Mouse (Mus musculus): ENCODE data around the gene Mcf2l. TPM values are rescaled to one million over a fixed set of nuclear protein-coding genes. Genes with fewer than 3 reads are reported as not detected.
A peak's percentile ranks its signal among the peaks of the same experiment; 100 is the strongest.

The Mcf2l gene
- polyA plus RNA-seq, 1 experiment from 2014 or later = 163 TPM

DNA sequence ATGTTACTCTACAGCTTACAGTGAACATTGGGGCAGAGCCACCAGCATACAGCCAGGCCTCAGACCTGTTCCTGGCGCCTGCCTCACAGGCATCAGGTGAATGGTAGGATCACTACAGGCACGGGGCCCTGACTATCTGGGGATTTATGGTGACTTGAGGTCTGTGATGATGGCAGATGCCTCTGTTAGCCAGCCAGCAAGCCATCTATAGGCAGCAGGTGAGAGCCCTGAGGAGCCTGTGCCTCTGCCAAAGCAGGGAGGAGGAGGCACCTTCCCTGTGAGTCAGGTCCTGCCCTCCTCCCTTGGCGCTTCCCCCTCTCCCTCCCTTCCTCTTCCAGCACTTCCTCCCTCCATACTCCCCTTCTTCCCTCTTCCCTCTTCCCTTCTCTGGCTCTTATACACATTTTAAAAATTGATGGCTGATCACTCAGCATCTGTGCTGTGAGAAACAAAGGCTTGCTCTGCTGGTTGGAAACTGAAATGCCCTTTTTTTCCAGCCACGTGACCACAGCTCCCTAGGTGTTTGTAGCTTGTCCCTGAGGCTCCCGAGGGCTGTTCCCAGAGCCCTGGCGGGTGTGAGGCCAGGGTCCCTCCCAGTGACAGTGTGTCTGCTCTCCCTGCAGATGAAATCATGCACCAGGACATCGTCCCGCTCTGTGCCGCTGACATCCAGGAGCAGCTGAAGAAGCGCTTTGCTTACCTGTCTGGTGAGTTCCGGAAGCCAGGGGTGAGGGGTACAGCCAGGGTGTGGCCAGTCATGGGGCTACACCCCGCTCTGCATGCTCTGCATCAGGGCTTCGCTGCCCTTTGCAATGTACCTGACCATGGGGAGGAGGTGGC lies 89.2 kb downstream of the Mcf2l start:
- H3K4me2 ChIP-seq (ENCODE audit: low read length) = no peak overlapping the region
- H3K9ac ChIP-seq (replicated peaks; ENCODE audit: low read depth, low read length) = no peak overlapping the region
- no peak for ATAC-seq
- no peak overlapping the region for H3K4me3 ChIP-seq (replicated peaks; ENCODE audit: low read length)
- H3K27me3 ChIP-seq (replicated peaks; ENCODE audit: control insufficient read depth, insufficient read depth, low read length) = no peaks in the 10 kb centered on the region
- H3K27ac ChIP-seq (ENCODE audit: low read length) = no peak overlapping the region
- H3K4me1 ChIP-seq (replicated peaks; ENCODE audit: control insufficient read depth, insufficient read depth, low read length) = peaks cover 14% of the 10 kb centered on the region; the same call in 1 of the 2 replicates
- 67% methylated on average over 12 of the region's 13 CpGs for WGBS
- no peaks in the 10 kb centered on the region for H3K9me3 ChIP-seq (ENCODE audit: control insufficient read depth, low read length)
- H3K36me3 ChIP-seq (ENCODE audit: control insufficient read depth, insufficient read depth) = peaks cover 18% of the 10 kb centered on the region

DNA sequence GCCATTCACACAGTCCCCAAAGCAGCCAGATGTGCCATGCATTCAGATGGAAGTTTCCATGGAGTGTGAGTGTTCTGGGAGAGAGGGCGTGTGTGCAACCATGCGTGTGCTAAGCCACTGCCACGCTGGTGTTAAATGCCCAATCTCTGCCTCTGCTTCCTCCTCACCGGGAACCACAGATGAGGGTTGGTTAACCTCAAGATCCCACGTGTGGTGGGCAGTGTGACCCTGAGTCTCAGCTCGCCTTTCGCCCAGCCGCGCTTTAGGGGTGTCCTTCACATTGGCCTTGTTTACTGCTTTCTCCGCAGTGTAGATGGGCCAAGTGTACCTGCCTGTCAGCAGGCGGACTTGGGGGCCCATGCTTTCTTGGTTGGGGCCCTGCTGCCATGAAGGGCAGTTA lies 102.7 kb downstream of the Mcf2l start:
- Histone ChIP-seq H3K27ac (ENCODE audit: low read length) (no peak overlapping the region), H3K36me3 (ENCODE audit: control insufficient read depth, insufficient read depth) (peaks cover 13% of the 10 kb centered on the region), H3K4me2 (ENCODE audit: low read length) (no peak overlapping the region), H3K27me3 (replicated peaks; ENCODE audit: control insufficient read depth, insufficient read depth, low read length) (no peaks in the 10 kb centered on the region), H3K9me3 (ENCODE audit: control insufficient read depth, low read length) (peaks cover under 1% of the 10 kb centered on the region; the same call in 1 of the 2 replicates), H3K9ac (replicated peaks; ENCODE audit: low read depth, low read length) (no peak overlapping the region), H3K4me3 (replicated peaks; ENCODE audit: low read length) (no peak overlapping the region), H3K4me1 (replicated peaks; ENCODE audit: control insufficient read depth, insufficient read depth, low read length) (no peaks in the 10 kb centered on the region)
- ATAC-seq = no peak
- WGBS = 83% methylated on average over 11 of the region's 11 CpGs

DNA sequence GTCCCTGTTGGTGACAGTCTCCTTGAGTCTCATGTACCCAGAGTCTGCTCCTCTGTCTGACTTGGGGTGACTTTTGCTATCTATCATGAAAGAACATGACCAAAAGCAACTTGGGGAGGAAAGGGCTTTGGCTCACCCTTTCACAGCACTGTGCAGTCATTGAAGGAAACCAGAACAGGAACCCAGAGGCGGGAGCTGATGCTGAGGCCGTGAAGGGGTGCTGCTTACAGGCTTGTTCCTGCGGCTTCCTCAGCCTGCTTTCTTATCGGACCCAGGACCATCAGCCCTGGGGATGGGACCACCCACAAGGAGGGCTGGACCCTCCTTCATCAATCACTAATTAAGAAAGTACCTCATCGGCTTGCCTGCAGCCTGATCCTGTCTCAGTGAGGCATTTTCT lies 103.1 kb downstream of the Mcf2l start:
- H3K4me3 ChIP-seq (replicated peaks; ENCODE audit: low read length) = no peak overlapping the region
- H3K4me2 ChIP-seq (ENCODE audit: low read length) = no peak overlapping the region
- H3K27ac ChIP-seq (ENCODE audit: low read length) = no peak overlapping the region
- H3K9me3 ChIP-seq (ENCODE audit: control insufficient read depth, low read length) = peaks cover 4% of the 10 kb centered on the region; the same call in 1 of the 2 replicates
- no peaks in the 10 kb centered on the region for H3K4me1 ChIP-seq (replicated peaks; ENCODE audit: control insufficient read depth, insufficient read depth, low read length)
- 74% methylated on average over 5 of the region's 5 CpGs for WGBS
- H3K36me3 ChIP-seq (ENCODE audit: control insufficient read depth, insufficient read depth) = peaks cover 13% of the 10 kb centered on the region
- H3K27me3 ChIP-seq (replicated peaks; ENCODE audit: control insufficient read depth, insufficient read depth, low read length) = no peaks in the 10 kb centered on the region
- no peak overlapping the region for H3K9ac ChIP-seq (replicated peaks; ENCODE audit: low read depth, low read length)
- no peak for ATAC-seq

DNA sequence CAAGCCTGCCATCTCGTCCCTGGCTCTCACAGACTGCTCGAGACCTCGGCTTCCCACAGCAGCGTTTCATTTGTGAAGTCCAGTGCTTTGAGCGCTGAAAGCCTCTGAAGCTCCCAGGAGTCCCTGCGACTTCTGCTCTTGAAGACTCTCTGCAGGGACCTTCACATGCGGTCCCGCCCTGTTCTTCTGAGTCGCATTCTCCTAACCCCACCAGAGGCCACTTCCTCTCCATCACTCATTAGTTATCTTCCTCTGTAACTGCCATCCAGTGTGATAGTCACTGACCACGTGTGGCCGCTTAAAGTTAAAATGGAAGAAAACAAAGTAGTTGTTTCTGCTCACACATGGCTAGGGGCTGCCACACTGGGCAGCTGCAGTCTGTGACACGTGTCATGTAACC lies 103.7 kb downstream of the Mcf2l start:
- Histone ChIP-seq H3K9me3 (ENCODE audit: control insufficient read depth, low read length) (peaks cover 4% of the 10 kb centered on the region; the same call in 1 of the 2 replicates), H3K27me3 (replicated peaks; ENCODE audit: control insufficient read depth, insufficient read depth, low read length) (no peaks in the 10 kb centered on the region), H3K4me3 (replicated peaks; ENCODE audit: low read length) (no peak overlapping the region), H3K36me3 (ENCODE audit: control insufficient read depth, insufficient read depth) (peaks cover 19% of the 10 kb centered on the region), H3K27ac (ENCODE audit: low read length) (no peak overlapping the region), H3K9ac (replicated peaks; ENCODE audit: low read depth, low read length) (no peak overlapping the region), H3K4me1 (replicated peaks; ENCODE audit: control insufficient read depth, insufficient read depth, low read length) (no peaks in the 10 kb centered on the region), H3K4me2 (ENCODE audit: low read length) (no peak overlapping the region)
- WGBS = 88% methylated on average over 12 of the region's 12 CpGs
- ATAC-seq = no peak

DNA sequence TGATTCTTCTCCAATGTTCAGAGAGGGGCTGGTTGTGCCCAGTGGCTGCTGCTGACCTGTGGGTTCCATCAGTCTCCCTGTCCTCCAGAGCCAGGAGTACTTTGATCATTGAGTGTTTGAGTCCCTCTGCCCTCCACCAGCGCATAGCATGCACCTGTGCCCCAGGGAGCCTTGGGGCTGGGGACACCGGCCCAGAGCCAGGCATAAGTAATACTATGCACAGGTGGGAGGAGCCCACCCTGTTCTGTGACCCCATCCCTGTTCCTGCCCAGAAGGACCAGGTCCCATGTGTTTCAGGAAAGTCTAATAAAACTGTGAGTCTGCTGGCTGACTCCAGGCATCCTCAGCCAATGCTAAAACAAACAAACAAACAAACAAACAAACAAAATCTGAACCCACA lies 104.7 kb downstream of the Mcf2l start:
- Histone ChIP-seq H3K27me3 (replicated peaks; ENCODE audit: control insufficient read depth, insufficient read depth, low read length) (no peaks in the 10 kb centered on the region), H3K4me1 (replicated peaks; ENCODE audit: control insufficient read depth, insufficient read depth, low read length) (no peaks in the 10 kb centered on the region), H3K4me2 (ENCODE audit: low read length) (no peak overlapping the region), H3K27ac (ENCODE audit: low read length) (no peak overlapping the region), H3K36me3 (ENCODE audit: control insufficient read depth, insufficient read depth) (peaks cover 21% of the 10 kb centered on the region), H3K9me3 (ENCODE audit: control insufficient read depth, low read length) (peaks cover 4% of the 10 kb centered on the region; the same call in 1 of the 2 replicates), H3K9ac (replicated peaks; ENCODE audit: low read depth, low read length) (no peak overlapping the region), H3K4me3 (replicated peaks; ENCODE audit: low read length) (no peak overlapping the region)
- WGBS = 65% methylated on average over 2 of the region's 2 CpGs
- ATAC-seq = no peak

DNA sequence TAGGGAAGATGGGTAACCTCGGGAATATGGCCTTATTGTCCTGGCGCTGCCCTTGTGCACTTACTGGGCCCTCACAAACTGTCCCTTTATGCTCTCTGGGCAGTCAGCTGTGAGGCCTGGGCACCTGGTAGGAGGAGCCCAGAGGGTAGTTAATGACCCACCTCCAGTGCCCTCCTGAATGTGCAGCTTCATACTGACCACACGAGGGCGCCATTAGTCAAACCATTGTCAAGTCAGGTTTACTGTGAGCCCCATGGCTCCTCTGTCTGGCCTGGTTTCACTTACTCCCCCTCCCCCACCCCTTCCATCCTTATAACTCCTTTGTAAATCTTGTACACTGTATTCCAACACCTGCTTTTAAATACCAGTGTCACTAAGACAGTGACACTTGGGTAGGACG lies 105.1 kb downstream of the Mcf2l start:
- Histone ChIP-seq H3K27me3 (replicated peaks; ENCODE audit: control insufficient read depth, insufficient read depth, low read length) (no peaks in the 10 kb centered on the region), H3K27ac (ENCODE audit: low read length) (no peak overlapping the region), H3K9me3 (ENCODE audit: control insufficient read depth, low read length) (peaks cover 4% of the 10 kb centered on the region; the same call in 1 of the 2 replicates), H3K36me3 (ENCODE audit: control insufficient read depth, insufficient read depth) (peaks cover 18% of the 10 kb centered on the region), H3K4me1 (replicated peaks; ENCODE audit: control insufficient read depth, insufficient read depth, low read length) (no peaks in the 10 kb centered on the region), H3K4me3 (replicated peaks; ENCODE audit: low read length) (no peak overlapping the region), H3K9ac (replicated peaks; ENCODE audit: low read depth, low read length) (no peak overlapping the region), H3K4me2 (ENCODE audit: low read length) (no peak overlapping the region)
- WGBS = 33% methylated on average over 5 of the region's 5 CpGs
- peak; percentile 34 for ATAC-seq

DNA sequence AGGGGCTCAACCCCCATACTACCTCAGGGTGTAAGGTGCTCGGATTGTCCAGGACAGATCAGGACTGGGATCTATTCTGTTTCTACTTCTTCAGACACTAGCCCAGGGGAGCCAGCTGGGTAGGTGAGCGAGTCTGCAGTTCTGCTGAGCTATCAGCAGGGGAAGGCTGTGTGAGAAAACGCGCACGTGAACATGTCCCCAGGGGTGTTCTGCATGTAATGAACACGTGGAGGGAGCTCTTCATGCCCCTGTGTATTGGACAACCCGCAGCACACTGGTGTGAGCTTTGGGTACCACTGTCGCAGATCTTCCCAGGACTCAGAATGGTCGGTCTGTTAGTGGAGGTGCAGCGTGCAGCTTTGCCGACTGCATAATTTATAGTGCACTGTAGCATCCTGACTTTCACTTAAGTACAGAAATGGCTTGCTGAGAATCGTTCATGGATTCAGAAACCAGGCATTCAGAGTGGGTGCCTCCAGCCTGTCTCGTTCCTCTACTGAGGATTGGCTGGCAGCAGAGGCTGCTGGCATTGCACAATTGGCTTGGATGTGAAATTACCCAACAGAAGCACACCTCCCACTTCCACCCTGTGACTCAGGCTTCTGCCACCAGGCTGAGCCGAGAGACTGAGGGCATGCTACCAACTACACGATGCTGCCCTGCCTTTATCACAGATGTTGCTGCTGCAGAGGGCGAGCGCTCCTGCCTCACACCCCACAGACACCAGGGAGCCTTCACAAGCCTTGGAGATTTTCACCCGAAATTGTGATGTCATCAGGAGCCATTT lies 110.3 kb downstream of the Mcf2l start:
- Histone ChIP-seq H3K27me3 (replicated peaks; ENCODE audit: control insufficient read depth, insufficient read depth, low read length) (no peaks in the 10 kb centered on the region), H3K4me1 (replicated peaks; ENCODE audit: control insufficient read depth, insufficient read depth, low read length) (no peaks in the 10 kb centered on the region), H3K4me2 (ENCODE audit: low read length) (no peak overlapping the region), H3K9me3 (ENCODE audit: control insufficient read depth, low read length) (peaks cover 4% of the 10 kb centered on the region; the same call in 1 of the 2 replicates), H3K36me3 (ENCODE audit: control insufficient read depth, insufficient read depth) (peaks cover 14% of the 10 kb centered on the region), H3K4me3 (replicated peaks; ENCODE audit: low read length) (no peak overlapping the region), H3K9ac (replicated peaks; ENCODE audit: low read depth, low read length) (no peak overlapping the region), H3K27ac (ENCODE audit: low read length) (peak overlapping the region; percentile 33; the same call in 1 of the 2 replicates)
- peak; percentile 74 for ATAC-seq
- 80% methylated on average over 18 of the region's 18 CpGs for WGBS

DNA sequence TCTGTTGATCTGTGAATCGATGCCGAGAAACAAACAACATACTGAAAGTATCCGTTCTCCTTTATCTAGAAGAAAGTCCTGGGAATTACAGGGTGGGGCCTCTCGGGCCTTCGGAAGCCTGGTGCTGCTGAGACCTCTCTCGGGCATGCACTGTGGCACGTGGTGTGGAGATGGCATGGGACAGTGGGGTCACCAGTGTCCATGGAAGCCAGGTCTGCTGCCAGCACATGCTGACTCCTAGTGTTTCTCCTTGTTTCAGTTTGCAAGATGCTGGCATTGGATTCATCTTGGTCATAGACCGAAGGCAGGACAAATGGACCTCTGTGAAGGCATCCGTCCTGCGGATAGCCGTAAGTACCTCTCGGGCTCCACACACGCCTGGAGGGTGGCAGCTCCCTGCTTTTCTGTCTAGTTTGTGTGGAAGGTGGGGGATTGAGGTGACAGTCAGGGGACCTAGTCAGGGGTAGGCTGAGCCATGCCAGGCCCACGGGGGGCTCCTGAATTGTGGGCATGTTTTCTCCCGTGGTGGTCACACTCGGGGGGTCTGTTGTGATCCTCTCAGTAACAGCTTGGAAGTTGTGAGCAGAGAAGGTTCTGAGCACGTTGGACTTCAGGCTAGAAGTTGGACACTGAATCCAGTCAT lies 111.1 kb downstream of the Mcf2l start:
- Histone ChIP-seq H3K9ac (replicated peaks; ENCODE audit: low read depth, low read length) (no peak overlapping the region), H3K27me3 (replicated peaks; ENCODE audit: control insufficient read depth, insufficient read depth, low read length) (no peaks in the 10 kb centered on the region), H3K9me3 (ENCODE audit: control insufficient read depth, low read length) (peaks cover 4% of the 10 kb centered on the region; the same call in 1 of the 2 replicates), H3K4me2 (ENCODE audit: low read length) (no peak overlapping the region), H3K36me3 (ENCODE audit: control insufficient read depth, insufficient read depth) (peaks cover 11% of the 10 kb centered on the region), H3K4me3 (replicated peaks; ENCODE audit: low read length) (no peak overlapping the region), H3K4me1 (replicated peaks; ENCODE audit: control insufficient read depth, insufficient read depth, low read length) (no peaks in the 10 kb centered on the region), H3K27ac (ENCODE audit: low read length) (no peak overlapping the region)
- WGBS = 94% methylated on average over 17 of the region's 17 CpGs
- ATAC-seq = no peak

DNA sequence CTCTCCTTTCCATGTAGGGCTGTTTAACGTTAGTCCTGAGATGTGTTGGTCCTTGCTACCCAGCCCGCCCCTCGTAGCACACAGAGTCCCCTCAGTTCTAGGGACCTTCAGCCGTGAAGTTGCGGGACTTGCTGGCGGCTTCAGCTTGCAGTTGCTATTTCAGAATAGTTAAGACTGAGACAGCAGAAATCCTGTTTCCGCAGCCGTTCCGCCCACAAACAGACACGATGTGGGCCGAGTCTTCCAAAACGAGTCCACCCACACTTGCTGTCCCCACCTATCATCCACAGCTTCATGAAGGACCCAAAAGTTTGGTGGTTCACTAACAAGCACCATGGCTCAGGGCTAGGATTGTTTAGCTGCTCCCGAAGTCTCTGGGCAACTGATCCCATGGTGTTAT lies 111.7 kb downstream of the Mcf2l start:
- Histone ChIP-seq H3K4me1 (replicated peaks; ENCODE audit: control insufficient read depth, insufficient read depth, low read length) (no peaks in the 10 kb centered on the region), H3K4me3 (replicated peaks; ENCODE audit: low read length) (no peak overlapping the region), H3K27ac (ENCODE audit: low read length) (no peak overlapping the region), H3K9me3 (ENCODE audit: control insufficient read depth, low read length) (peaks cover 4% of the 10 kb centered on the region; the same call in 1 of the 2 replicates), H3K36me3 (ENCODE audit: control insufficient read depth, insufficient read depth) (peaks cover 11% of the 10 kb centered on the region), H3K4me2 (ENCODE audit: low read length) (no peak overlapping the region), H3K27me3 (replicated peaks; ENCODE audit: control insufficient read depth, insufficient read depth, low read length) (no peaks in the 10 kb centered on the region), H3K9ac (replicated peaks; ENCODE audit: low read depth, low read length) (no peak overlapping the region)
- no peak for ATAC-seq
- 94% methylated on average over 13 of the region's 13 CpGs for whole genome bisulfite sequencing

All from forebrain, embryonic 16.5 days (tissue).